Mouse (Mus musculus) 3T3-L1 (cell line): Measurements from ENCODE around the gene Stox1.

Experiments used
- DNase-seq: peaks from one replicate; pipeline ENCODE4 v3.0.0-alpha.2; 2015; ENCODE audit warnings: low read depth, low spot score

The Stox1 gene

DNA sequence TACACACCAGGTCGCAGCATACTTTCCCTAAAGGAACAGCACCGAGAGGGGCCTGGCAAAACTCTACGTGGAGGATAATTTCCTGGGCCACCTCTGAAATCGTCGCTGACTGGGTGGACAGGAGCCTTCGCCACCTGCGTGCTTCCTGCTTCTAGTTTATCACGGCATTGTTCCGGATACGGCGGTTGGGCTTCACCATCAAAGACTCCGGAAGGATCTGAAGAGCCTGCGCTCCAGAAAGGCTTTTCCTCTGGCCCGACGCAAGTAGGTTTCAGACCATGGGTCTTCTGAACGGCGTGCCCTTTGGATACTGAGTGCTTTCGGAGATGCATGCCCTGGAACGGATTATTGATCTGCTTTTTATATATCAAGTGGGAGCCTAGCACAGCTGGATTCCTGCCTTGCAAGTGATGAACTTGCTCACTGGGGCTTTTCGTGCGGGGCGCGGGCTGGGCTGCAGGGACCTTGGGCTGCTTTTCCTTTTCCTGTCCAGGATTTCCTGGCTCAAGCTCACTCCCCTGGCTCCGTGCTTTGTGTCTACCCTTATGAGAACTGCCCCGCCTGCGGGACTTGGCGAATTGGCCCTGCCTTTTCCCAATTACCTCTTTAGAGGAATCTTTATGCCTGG lies 60.9 kb downstream of the Stox1 start:
- DNase-seq = no peak

GRCm38 (mm10) chr10:62664171-62664570 lies 61.8 kb downstream of the Stox1 start:
- DNase-seq = no peak

DNA sequence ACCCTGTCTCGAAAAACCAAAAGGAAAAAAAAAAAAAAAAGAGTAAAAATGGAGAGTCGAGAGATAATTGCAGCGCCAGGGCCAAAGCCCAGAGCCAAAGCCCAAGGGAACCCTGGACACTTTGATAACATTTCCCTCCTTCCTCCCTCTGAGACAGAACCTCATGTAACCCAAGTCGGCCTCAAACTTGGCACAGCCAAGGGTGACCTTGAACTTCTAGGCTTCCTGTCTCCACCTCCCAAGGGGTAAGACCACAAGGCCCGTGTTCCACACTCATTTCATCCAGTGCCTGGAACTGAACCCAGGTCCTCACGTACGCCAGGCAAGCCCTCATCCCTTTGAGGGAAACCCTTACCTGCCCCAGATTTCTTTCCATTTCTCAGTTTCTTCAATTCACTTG lies 69.2 kb downstream of the Stox1 start:
- DNase-seq = no peak

DNA sequence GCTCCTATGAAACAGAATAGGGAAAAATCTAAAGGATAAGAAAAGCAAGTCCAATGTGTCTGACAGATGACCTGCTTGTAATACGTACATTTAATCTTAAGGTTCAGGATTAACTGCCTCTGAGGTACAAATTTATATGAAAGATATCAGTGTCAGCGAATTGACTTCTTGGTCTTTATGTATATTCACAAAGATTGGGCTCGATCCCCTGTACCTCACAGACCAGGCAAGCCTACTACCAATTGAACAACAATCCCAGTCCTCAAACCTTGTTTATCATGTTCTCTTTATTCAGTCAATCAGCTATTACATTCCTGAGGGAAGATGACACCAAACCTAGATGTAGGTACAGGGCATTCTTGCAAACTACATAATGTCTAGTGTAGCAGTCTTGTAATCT lies 74.0 kb downstream of the Stox1 start:
- no peak for DNase-seq

DNA sequence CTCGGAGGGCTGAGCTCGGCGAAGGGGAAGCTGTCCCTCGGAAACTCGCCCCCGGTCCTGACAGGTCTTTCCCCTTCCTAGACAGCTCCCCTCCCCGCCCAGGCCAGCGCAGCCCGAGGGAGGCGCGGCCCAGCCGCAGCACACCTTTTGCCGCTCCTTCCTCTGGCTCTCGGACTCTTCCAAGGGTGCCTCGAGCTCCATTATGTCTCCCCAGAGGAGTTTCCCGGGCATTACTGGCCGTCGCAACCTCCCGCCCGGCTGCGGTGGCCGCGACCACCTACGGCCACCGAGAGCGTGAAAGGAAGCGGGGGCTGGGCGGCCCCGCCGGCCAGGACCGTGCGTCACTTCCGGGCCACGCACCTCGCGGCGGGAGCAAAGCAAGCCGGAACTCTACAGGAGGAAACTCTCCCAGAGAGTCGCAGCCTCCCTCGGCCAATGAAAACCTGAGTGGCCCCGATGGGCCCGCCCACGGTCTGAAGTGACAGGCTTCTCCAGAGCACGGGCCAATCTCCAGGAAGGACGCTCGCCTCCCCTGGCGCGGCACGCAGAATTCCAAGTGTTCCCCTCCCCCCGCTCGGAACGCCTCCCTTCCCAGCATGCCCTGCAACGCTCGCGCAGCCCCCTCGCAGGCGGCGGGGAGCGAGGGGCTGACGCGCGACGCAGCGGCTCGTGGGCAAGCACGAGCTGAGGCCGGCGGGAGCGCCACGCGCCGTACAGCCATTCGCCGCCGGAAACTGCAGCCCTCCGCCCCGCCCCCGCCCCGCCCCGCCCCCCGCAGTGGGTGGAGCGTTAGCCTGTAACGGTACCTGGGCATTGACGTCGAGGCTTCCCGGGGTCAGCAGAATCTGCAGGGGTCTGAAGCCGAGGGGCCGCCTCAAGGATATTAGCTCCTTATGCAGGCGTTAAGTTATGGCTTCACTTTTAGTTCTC lies 74.8 kb downstream of the Stox1 start, which contains the start of gene Ddx50:
Gene Ddx50 (minus strand): TSS at position 338 of the 930 bp plus-strand sequence.
- DNase-seq = peak; percentile 99

GRCm38 (mm10) chr10:62650358-62650782 lies 75.6 kb downstream of the Stox1 start:
- peak; percentile 49 for DNase-seq
